Mouse (Mus musculus): Measurements from ENCODE around the gene P4htm.

DNA sequence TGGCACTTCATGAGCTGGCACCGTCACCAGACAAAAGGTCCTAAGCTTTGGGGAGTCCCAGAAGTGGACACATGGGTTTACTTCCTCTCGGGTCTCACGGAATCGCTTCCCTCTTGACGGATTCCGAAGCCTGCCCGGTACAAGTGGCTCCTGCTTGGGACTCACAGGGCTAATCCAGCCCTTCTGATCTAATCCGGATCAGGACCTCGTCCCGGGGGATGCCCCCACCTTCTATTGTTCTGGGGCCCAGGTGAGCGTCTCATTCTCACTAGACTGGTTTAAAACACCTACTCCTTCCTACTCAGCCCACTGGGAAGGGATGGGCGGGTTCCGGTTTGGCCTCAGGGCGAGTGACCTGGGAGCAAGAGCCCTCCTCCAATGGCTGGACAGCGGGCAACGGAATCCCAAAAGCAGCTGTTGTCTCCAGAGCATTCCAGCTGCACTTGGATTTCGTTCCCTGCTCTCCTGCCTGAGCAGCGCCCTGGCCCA is 29.5 kb downstream of the P4htm start:
- TF ChIP-seq MAFK (IDR thresholded peaks at IDR 0.05; ENCODE audit: insufficient read depth, low read depth, low read length) (no peak), HCFC1 (IDR thresholded peaks at IDR 0.05; ENCODE audit: borderline replicate concordance, insufficient read depth, low read length) (no peak), ZNF384 (IDR thresholded peaks at IDR 0.05; ENCODE audit: low read depth, low read length) (no peak), ZC3H11A (IDR thresholded peaks at IDR 0.05; ENCODE audit: borderline replicate concordance, low read depth, low read length) (no peak), CHD2 (IDR thresholded peaks at IDR 0.05; ENCODE audit: low read depth, low read length) (no peak)
